Mouse (Mus musculus) small intestine, adult 2 months (tissue): ENCODE results near the gene Gm17018.

ENCODE experiments used
- CTCF ChIP-seq: fragments of 200-500 bp; IDR thresholded peaks from 2 replicates; pipeline ENCODE4 v1.5.1; 2012; ENCODE audit warnings: low read depth, mild to moderate bottlenecking, control low read depth, inconsistent platforms, low read length, moderate library complexity, mixed read lengths; ENCODE audit not compliant: insufficient replicate concordance, insufficient read length; ENCODE audit errors: extremely low read depth
- POLR2A ChIP-seq: fragments of 200-500 bp; IDR thresholded peaks from 2 replicates; pipeline ENCODE4 v1.6.1; 2012; ENCODE audit warnings: low read depth, mild to moderate bottlenecking, control low read depth, inconsistent platforms, low read length, moderate library complexity

DNA sequence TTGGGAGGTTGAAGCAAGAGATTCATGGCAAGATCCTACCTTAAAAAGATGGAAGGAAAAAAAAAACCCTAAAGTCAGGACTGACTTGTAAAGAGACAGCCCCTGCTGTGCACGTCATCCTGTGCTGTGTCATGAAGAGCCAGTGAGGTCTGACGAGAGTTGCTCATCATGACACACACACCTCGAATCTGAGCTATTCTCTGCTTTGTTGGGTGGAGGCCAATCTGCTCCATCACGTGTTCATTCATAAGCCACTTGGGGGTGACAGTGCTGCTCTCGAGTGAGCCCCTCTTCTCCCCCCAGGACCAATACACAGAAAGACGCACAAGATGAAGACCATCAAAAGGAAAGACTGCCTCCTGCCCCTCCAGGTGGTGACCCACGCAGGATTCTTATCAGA is 26.8 kb upstream of the Gm17018 start:
- TF ChIP-seq POLR2A (no peak), CTCF (no peak)
